Mouse (Mus musculus): ENCODE results near the gene Fbxo10.
"Not testable (repeated sequence)": the region's sequence is repeated elsewhere in the genome, so short reads cannot be mapped to it uniquely, and the experiment has no call there.

The Fbxo10 gene

DNA sequence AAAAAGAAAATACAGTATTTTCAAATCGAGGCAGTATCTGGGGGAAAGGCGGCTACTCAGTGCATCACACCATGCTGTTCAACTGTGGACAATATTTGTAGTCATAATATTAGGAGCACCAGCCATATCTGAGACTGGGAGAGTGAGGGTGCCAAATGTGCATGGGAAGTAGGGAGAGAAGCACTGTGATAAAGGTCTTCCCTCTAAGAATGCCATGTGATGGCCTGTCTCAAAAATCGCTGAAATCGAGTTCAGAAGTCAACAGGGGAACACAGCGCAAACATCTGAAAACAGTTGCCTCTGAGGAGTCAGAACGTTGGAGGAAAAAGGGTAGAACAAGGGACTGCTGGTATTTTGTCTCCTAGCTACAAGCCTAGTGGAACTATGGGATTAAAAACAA lies 84.4 kb downstream of the Fbxo10 start:
- DNase-seq (ENCODE audit: low read depth) = no peak

DNA sequence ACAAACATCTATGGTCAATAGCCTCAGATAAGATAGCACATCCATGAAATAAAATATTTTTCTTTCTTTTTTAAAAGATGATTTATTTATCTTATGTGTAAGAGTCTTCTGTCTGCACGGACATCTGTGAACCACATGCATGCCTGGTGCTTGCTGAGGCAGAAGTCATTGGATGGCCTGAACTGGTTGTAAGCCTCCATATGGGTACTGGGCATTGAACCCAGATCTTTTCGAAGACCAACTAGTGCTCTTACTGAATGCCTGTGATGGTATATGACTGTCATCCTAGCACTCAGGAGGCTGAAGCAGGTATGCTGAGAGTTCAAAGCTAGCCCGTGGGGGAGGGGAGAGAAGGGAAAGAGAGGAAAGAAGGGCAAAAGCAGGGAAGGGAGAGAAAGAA lies 86.3 kb downstream of the Fbxo10 start:
- DNase-seq (ENCODE audit: low read depth) = no peak

DNA sequence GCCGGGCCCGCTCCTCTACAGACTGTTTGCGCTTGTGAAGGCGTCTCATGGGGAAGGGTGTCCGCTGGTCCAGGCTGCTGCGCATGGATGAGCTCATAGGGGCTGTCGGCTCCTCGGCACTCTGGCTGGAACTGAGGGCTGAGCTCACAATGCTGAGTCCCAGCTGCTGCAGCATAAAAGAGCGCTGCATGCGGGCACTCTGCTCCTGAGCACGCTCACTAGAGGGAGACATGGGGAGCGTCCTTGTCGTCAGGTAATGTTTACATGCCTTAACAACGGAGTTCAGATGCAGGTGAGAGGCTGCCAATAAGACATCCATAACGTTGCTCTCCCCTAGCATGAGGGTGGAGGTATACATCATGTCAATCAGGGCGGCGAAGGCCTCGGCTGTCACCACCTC lies 89.6 kb downstream of the Fbxo10 start:
- no peak for DNase-seq (ENCODE audit: low read depth)

DNA sequence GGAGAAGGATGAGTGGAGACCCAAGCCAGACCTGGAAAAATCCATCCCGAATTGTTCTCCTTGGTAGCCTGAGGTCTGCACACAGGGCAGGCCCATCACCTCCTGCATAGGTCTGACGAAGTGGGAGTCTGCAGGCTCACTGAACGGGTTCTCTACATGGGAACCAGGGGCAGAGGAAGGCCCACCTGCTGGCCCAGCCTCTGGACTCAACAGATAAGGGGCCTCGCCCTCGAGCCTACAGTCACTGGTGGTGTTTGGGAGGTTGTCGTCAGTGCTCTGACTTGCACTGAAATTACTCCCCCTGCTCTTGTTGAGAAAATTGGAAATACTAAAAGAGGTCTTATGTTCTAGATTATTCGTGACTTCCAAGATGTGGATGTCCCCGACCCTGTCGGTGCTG lies 90.6 kb downstream of the Fbxo10 start:
- DNase-seq (ENCODE audit: low read depth) = no peak

DNA sequence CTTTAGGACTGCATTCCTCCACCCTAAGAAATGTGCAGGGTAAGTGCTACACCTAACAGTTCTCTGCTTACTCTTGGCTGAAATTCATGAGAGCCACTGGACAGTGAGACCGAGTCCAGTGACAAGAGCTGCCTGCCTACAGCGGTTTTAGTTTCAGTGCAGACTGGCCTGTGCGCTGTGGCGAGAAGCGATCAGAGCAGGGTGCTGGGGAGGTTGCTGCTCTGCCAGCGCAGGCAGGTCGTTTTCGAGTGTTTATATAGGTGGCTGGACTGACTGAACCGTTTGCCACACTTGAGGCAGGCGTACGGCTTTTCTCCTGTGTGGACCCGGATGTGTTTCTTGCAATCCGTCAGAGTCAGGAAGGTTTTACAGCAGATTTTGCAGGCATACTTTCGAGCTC lies 91.2 kb downstream of the Fbxo10 start:
- not testable (repeated sequence) for DNase-seq (ENCODE audit: low read depth)

DNA sequence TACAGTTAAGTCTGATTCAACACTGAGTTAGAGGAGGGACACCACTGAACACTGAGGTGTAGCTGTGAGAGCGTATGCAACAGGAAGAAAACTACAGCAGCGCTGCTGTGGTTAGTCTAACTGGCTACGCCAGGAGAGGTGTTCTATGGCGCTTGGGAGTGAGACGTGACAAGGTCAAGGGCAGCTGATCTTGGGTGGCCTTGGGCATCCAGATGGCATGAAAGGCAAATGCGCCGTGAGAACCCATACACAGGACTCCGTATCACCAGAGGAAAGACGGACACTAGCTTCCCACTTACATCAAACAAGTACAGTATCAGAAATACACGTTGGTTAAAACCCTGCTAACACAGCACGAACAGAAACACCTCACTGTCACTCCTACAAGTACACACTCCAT lies 92.1 kb downstream of the Fbxo10 start:
- DNase-seq (ENCODE audit: low read depth) = not testable (repeated sequence)

DNA sequence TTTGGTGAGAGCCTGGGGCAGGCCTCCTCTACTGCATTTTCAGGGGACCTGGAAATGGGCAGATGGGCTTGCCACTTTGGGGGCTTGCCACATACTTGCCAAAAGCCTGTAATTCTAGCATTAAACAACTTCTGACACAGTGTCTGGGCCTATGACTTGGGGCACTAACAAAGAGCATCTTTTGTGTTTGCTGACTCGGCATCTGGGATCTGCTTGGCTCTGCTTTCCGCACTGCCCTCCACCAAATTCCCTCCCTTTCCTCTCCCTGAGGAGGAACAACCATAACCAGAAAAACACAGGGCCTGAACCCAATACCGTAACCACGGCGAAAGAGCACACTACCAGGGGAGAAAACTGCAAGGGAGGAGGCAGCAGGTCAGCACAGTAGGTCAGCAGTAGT lies 93.8 kb downstream of the Fbxo10 start:
- no peak for DNase-seq (ENCODE audit: low read depth)

All from c-Kit-positive CD71-negative TER-119-negative erythroid progenitor cells, embryonic 14.5 days (primary cell).